Mouse (Mus musculus): ENCODE measurements around the gene Ibsp.
A peak's percentile ranks its signal among the peaks of the same experiment; 100 is the strongest.

Gene Ibsp

GRCm38 (mm10) chr5:104298994-104299393 lies at the start of gene Ibsp:
Ibsp (plus strand) TSS chr5:104299171.
- DNase-seq (ENCODE audit: low spot score), result no peak

- DNase-seq (ENCODE audit: low spot score), result no peak
Observed at GRCm38 (mm10) chr5:104251811-104252210, 47.2 kb upstream of the Ibsp start.

- no peak for DNase-seq (ENCODE audit: low spot score)
Observed at GRCm38 (mm10) chr5:104256585-104256984, 42.4 kb upstream of the Ibsp start.

- no peak for DNase-seq (ENCODE audit: low spot score)
Observed at GRCm38 (mm10) chr5:104261908-104262461, 37.0 kb upstream of the Ibsp start.

GRCm38 (mm10) chr5:104263014-104263776 lies 35.8 kb upstream of the Ibsp start:
- no peak for DNase-seq (ENCODE audit: low spot score)

GRCm38 (mm10) chr5:104294201-104294600 lies 4.8 kb upstream of the Ibsp start:
- peak; percentile 60 for DNase-seq (ENCODE audit: low spot score)

GRCm38 (mm10) chr5:104314073-104314472 lies 15.1 kb downstream of the Ibsp start:
- no peak for DNase-seq (ENCODE audit: low spot score)

GRCm38 (mm10) chr5:104325029-104325428 lies 26.1 kb downstream of the Ibsp start, which contains the start of gene Mepe:
Mepe (plus strand) TSS chr5:104325329.
- no peak for DNase-seq (ENCODE audit: low spot score)

- DNase-seq (ENCODE audit: low spot score), result no peak
Observed at GRCm38 (mm10) chr5:104326884-104327283, 27.9 kb downstream of the Ibsp start.

- no peak for DNase-seq (ENCODE audit: low spot score)
Observed at GRCm38 (mm10) chr5:104327389-104327788, 28.4 kb downstream of the Ibsp start.

GRCm38 (mm10) chr5:104327876-104328275 lies 28.9 kb downstream of the Ibsp start:
- no peak for DNase-seq (ENCODE audit: low spot score)

GRCm38 (mm10) chr5:104328317-104328850 lies 29.4 kb downstream of the Ibsp start:
- no peak for DNase-seq (ENCODE audit: low spot score)

GRCm38 (mm10) chr5:104329381-104329780 lies 30.4 kb downstream of the Ibsp start:
- DNase-seq (ENCODE audit: low spot score), result no peak

GRCm38 (mm10) chr5:104330088-104330487 lies 31.1 kb downstream of the Ibsp start:
- no peak for DNase-seq (ENCODE audit: low spot score)

- DNase-seq (ENCODE audit: low spot score), result no peak
Observed at GRCm38 (mm10) chr5:104332296-104332695, 33.3 kb downstream of the Ibsp start.

- DNase-seq (ENCODE audit: low spot score), result peak; percentile 86
Observed at GRCm38 (mm10) chr5:104333231-104333640, 34.3 kb downstream of the Ibsp start.

- no peak for DNase-seq (ENCODE audit: low spot score)
Observed at GRCm38 (mm10) chr5:104333643-104334042, 34.7 kb downstream of the Ibsp start.

- DNase-seq (ENCODE audit: low spot score), result no peak
Observed at GRCm38 (mm10) chr5:104334516-104334915, 35.5 kb downstream of the Ibsp start.

GRCm38 (mm10) chr5:104335962-104336361 lies 37.0 kb downstream of the Ibsp start:
- no peak for DNase-seq (ENCODE audit: low spot score)

GRCm38 (mm10) chr5:104337491-104337890 lies 38.5 kb downstream of the Ibsp start:
- DNase-seq (ENCODE audit: low spot score), result no peak

- no peak for DNase-seq (ENCODE audit: low spot score)
Observed at GRCm38 (mm10) chr5:104339009-104339408, 40.0 kb downstream of the Ibsp start.

- DNase-seq (ENCODE audit: low spot score), result peak; percentile 90
Observed at GRCm38 (mm10) chr5:104339706-104340512, 40.9 kb downstream of the Ibsp start.

GRCm38 (mm10) chr5:104340513-104340829 lies 41.5 kb downstream of the Ibsp start:
- no peak for DNase-seq (ENCODE audit: low spot score)

All from embryo, embryonic 10.5 days (tissue).